Mouse (Mus musculus): ENCODE measurements around the gene Pyroxd1. TPM values are rescaled to one million over a fixed set of nuclear protein-coding genes. Genes with fewer than 3 reads are reported as not detected.
"Not testable (repeated sequence)": the region's sequence is repeated elsewhere in the genome, so short reads cannot be mapped to it uniquely, and the experiment has no call there.

Gene Pyroxd1
- polyA plus RNA-seq, 1 experiment from 2014 or later: 21.5 TPM

DNA sequence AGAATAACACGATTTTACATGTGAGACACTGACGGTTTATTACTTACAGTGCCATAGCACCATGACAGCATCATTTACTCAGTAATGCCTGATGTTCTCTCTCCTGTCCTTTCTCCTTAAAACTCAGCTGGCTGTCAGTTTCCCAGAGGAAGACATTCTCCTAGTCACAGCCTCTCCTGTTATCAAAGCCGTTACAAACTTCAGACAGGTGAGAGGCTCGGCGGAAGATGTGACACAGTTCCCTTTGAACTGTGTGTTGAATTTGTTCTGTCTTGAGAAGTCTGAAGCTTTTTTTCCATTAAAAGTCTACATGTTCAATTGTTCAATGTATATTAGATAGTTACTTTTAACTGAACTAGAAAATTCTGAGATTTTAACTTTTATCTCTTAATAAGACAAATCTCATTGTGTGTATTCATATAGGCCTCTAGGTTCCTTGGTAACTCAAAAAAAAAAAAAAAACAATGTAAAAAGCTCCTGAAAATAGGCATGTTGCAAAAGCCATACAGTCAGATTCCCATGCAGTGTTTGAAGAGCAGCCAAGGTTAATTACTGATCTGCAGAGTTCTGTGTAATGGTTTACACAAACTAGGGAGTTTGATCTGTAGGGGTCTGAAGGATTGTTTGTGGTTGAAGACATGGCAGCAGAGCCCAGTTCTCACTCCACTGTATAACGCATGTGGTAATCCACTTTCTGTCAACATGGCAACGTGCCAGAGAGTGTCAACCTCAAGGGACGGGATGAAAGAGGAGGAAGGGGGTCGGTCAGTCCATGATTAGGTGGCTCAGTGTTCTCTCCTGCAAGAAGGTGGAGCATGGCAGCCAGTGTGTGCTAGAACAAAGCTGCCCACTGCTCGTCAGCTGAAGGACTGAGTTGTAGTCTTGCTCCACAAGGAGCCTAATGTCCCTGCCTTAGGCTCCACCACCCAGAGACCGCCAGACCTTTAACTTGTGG is 2.3 kb downstream of the Pyroxd1 start:
- H3K9me3 ChIP-seq: no peaks in the 10 kb centered on the region
- H3K36me3 ChIP-seq: peaks cover 47% of the 10 kb centered on the region
- peaks cover 13% of the 10 kb centered on the region for H3K4me1 ChIP-seq (replicated peaks)
- H3K9ac ChIP-seq: no peak overlapping the region
- no peaks in the 10 kb centered on the region for H3K27me3 ChIP-seq
- H3K27ac ChIP-seq (replicated peaks): no peak overlapping the region
- ATAC-seq (ENCODE audit: low read depth): no peak
- H3K4me2 ChIP-seq: no peak overlapping the region
- WGBS: 84% methylated on average over 11 of the region's 11 CpGs
- no peak overlapping the region for H3K4me3 ChIP-seq

DNA sequence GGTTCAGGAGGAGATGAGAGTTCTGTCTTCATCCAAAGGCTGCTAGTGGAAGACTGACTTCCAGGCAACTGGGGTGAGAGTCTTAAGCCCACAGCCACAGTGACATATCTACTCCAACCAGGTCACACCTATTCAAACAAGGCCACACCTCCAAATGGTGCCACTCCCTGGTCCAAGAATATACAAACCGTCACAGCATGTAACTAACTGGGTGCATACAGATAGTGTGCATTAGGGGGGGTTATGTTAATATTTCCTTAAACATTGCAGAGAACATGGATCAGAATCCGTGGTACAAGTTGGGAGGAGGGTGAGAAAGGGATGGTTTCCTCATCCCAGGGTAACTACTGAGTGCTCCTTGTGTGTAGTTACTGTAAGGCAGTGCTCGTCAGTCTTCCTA is 6.6 kb downstream of the Pyroxd1 start:
- H3K9ac ChIP-seq; H3K27me3 ChIP-seq; ATAC-seq (ENCODE audit: low read depth); H3K4me3 ChIP-seq; H3K27ac ChIP-seq (replicated peaks); H3K4me2 ChIP-seq; H3K9me3 ChIP-seq; H3K4me1 ChIP-seq (replicated peaks): not testable (repeated sequence)
- WGBS: 95% methylated on average over 3 of the region's 3 CpGs
- peaks cover 77% of the 10 kb centered on the region for H3K36me3 ChIP-seq

DNA sequence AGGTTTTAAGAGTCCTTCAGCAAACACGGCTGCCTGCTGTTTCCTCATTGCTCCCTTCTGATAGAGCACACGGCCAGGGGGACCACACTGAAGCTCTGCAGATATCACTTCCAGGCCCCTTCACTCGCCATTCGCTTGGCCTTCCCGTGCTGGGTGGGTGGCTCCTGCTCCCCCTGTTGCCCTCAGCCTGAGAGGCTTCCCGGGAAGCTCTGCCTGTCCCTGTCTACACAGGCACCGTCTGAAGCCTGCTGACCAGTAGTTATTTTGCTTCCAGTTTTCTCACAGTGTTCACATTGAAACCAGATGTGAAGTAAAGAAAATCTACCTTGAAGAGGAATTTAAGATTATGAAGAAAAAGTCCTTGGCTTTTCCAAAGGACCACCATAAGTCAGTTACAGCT is 11.7 kb downstream of the Pyroxd1 start:
- H3K4me3 ChIP-seq: no peak overlapping the region

DNA sequence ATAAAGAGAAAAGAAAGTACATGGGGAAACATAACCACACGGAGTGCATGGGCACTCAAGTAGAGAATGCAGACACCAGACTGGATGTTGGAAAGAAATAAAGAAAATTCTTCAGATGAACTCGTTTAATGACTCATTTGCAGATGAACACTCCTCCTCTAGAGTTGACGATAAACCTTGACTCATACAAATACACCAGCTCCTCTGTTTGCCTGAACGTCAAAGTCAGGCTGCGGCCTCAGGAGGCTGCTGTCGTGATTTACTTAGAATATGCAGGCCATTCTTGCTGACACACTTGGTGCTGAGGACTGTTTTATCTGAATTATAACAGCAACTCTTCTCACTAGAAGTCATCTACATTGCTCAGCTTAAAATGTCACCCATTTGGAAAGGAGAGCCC is 16.6 kb downstream of the Pyroxd1 start:
- no peak for ATAC-seq (ENCODE audit: low read depth)
- H3K36me3 ChIP-seq: peaks cover 90% of the 10 kb centered on the region
- H3K4me2 ChIP-seq: no peak overlapping the region
- no peaks in the 10 kb centered on the region for H3K9me3 ChIP-seq
- H3K27ac ChIP-seq (replicated peaks): no peak overlapping the region
- H3K4me3 ChIP-seq: no peak overlapping the region
- 93% methylated on average over 6 of the region's 6 CpGs for WGBS
- H3K4me1 ChIP-seq (replicated peaks): no peaks in the 10 kb centered on the region
- no peaks in the 10 kb centered on the region for H3K27me3 ChIP-seq
- no peak overlapping the region for H3K9ac ChIP-seq

More for the DNA sequence above, 11.7 kb downstream of the Pyroxd1 start:
- H3K4me1 ChIP-seq (replicated peaks): no peaks in the 10 kb centered on the region
- no peaks in the 10 kb centered on the region for H3K9me3 ChIP-seq
- ATAC-seq (ENCODE audit: low read depth): no peak
- H3K27ac ChIP-seq (replicated peaks): no peak overlapping the region
- 79% methylated on average over 7 of the region's 7 CpGs for WGBS
- H3K27me3 ChIP-seq: no peaks in the 10 kb centered on the region
- no peak overlapping the region for H3K9ac ChIP-seq
- peaks cover 85% of the 10 kb centered on the region for H3K36me3 ChIP-seq
- H3K4me2 ChIP-seq: no peak overlapping the region

DNA sequence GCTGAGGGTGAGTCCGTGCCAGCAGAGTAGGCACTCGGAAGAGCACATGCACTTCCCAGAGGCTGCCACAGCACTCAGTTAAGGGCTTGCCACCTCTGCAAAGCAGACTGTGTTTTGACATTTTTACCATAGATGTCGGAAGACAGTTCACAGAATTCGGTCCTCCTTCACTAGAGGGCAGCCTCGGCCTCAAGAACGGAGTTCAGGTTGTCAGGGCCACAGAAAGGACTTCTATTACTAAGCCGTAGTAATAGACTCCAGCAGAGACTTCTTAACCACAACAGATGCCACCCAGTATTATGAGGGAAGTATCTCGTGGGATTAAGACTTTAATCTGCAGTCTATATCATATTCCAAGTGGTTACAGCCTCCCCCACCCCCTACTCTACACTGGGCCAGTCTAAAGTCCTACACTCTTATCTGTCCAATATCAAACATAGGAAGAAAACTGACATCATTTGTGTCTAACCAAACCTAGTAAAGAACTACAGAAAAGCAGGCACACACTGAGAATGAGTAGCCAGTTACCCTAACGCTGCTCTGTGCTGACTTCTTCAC is 17.6 kb downstream of the Pyroxd1 start:
- no peak for ATAC-seq (ENCODE audit: low read depth)
- Histone ChIP-seq H3K27me3 (no peaks in the 10 kb centered on the region), H3K9ac (no peak overlapping the region), H3K9me3 (no peaks in the 10 kb centered on the region), H3K4me3 (no peak overlapping the region), H3K4me2 (no peak overlapping the region), H3K27ac (replicated peaks) (no peak overlapping the region), H3K36me3 (peaks cover 90% of the 10 kb centered on the region), H3K4me1 (replicated peaks) (no peaks in the 10 kb centered on the region)
- WGBS: 78% methylated on average over 9 of the region's 9 CpGs

DNA sequence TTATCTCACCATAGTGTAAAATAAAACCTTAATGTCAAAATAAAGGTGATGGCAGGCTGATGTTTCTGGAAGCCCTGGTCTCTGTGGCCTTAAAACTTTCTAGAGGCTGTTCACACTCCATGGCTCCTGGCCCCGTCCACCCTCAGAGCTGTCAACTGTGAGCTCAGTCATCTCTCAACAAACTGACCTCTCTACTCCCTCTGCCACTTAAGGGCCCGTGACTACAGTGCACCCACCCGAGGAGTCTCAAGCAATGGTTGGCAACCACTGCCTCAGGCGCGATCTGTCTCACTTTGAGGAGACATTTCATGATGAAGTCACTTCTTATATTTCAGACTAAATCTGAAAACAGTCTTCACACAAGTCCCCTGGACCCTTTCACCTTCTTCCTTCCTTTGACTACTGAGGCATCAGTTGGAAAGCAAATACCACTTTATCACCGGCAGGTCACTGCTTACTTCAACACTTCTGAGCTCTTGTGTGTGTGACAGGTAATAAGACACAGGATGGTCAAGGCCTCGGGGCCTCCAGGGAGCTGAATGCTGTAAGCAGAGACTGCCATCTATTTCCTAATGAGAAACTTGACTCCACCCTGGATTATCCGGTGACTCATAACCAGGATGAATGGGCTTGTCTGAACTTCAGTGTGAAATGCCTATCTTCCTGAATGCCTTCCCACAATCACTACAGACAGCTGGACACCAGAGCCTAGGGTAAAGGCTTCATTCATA is 20.5 kb downstream of the Pyroxd1 start:
- H3K27me3 ChIP-seq: no peaks in the 10 kb centered on the region
- ATAC-seq (ENCODE audit: low read depth): no peak
- no peak overlapping the region for H3K9ac ChIP-seq
- no peak overlapping the region for H3K27ac ChIP-seq (replicated peaks)
- no peak overlapping the region for H3K4me3 ChIP-seq
- H3K36me3 ChIP-seq: peaks cover 88% of the 10 kb centered on the region
- WGBS: 91% methylated on average over 8 of the region's 8 CpGs
- no peaks in the 10 kb centered on the region for H3K4me1 ChIP-seq (replicated peaks)
- no peak overlapping the region for H3K4me2 ChIP-seq
- H3K9me3 ChIP-seq: no peaks in the 10 kb centered on the region

DNA sequence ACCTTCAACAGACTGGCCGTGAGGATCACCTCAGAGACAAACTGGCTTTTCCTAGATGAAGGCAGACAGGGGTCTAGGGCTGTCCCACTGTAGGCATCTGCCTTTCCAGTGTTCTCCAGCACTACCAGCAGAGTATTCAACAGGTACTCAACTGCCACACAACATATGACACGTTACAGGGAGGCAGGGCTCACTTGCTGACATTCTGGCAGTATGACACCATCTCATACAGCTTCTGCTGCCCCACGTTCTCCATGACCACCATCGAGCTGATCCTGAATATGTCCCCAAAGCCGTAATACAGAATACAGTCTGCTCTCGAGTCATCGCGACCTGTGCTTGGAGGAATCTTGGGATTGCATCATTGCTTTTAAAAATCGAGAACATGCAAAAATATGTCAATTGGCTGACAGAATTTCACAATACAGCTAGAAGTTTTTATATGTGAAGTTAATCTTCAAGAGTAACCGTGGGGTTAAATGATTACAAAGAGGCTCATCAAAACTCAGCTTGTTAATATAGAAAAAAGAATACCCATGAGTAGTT is 21.1 kb downstream of the Pyroxd1 start:
- H3K4me3 ChIP-seq: no peak overlapping the region
- no peaks in the 10 kb centered on the region for H3K27me3 ChIP-seq
- ATAC-seq (ENCODE audit: low read depth): no peak
- no peaks in the 10 kb centered on the region for H3K9me3 ChIP-seq
- H3K27ac ChIP-seq (replicated peaks): no peak overlapping the region
- no peak overlapping the region for H3K9ac ChIP-seq
- 94% methylated on average over 10 of the region's 10 CpGs for WGBS
- peaks cover 86% of the 10 kb centered on the region for H3K36me3 ChIP-seq
- no peak overlapping the region for H3K4me2 ChIP-seq
- no peaks in the 10 kb centered on the region for H3K4me1 ChIP-seq (replicated peaks)

DNA sequence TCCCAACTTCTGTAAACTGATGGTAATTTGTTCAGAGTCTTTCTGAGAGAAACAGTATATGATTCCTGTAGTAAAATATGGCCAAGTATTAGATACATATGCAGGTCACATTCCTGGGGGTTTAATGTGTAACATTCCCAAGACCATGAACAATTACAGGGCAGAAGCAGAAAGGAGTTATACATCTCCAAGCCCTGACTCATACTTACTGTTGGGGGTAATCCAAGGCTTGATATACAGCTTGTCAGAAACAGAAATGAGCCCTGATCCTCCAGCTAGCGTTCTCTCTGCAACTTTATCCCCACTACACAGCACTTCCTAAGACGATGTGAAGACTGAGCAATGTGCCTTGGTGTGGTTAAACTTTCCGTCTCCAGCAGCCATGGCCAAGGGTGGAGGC is 22.1 kb downstream of the Pyroxd1 start:
- ATAC-seq (ENCODE audit: low read depth): no peak
- WGBS: 94% methylated on average over 3 of the region's 3 CpGs
- no peak overlapping the region for H3K4me3 ChIP-seq
- no peak overlapping the region for H3K4me2 ChIP-seq
- no peak overlapping the region for H3K27ac ChIP-seq (replicated peaks)
- H3K27me3 ChIP-seq: no peaks in the 10 kb centered on the region
- H3K4me1 ChIP-seq (replicated peaks): no peaks in the 10 kb centered on the region
- H3K9me3 ChIP-seq: no peaks in the 10 kb centered on the region
- peaks cover 87% of the 10 kb centered on the region for H3K36me3 ChIP-seq
- H3K9ac ChIP-seq: no peak overlapping the region

DNA sequence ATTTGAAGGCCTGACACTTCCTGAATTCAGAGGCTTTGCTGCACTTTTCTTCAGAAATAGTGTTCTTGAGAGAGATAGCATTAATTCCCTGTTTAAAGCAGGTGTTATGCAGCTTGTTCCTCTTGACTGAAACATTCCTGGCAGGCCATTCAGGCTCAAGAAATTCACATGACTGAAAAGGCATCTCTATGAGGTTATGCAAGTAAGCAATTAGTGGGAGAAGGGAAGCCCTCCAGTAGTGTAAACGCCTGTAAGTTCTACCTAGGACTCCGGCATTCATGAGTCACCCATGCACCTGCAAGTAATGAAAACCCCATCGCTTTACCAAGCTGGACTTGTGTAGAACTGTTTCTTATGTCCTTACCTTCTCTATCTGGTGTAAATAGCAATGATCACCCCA is 24.1 kb downstream of the Pyroxd1 start:
- H3K4me2 ChIP-seq: no peak overlapping the region
- H3K27me3 ChIP-seq: no peaks in the 10 kb centered on the region
- 92% methylated on average over 3 of the region's 3 CpGs for WGBS
- peaks cover 80% of the 10 kb centered on the region for H3K36me3 ChIP-seq
- H3K9ac ChIP-seq: no peak overlapping the region
- no peaks in the 10 kb centered on the region for H3K4me1 ChIP-seq (replicated peaks)
- no peak for ATAC-seq (ENCODE audit: low read depth)
- H3K4me3 ChIP-seq: no peak overlapping the region
- H3K27ac ChIP-seq (replicated peaks): no peak overlapping the region
- H3K9me3 ChIP-seq: no peaks in the 10 kb centered on the region

DNA sequence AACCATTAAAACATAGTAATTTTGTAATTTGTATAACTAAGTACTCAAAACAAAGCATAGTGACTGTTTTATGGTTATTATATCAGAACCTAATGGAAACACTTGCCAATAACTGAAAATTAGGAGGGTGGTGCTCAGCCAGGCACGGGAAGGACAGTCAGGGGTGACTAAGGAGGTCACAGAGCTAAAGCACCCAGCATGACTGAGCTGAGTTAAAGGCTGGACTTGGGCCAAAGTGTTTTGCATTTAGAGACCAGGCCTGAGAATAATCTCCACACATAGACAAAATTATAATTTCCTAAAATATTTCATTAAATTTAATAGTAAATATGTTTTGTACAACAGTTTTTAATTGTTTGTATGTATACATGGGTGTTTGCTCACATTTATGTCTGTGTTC is 31.6 kb downstream of the Pyroxd1 start:
- ATAC-seq (ENCODE audit: low read depth): no peak
- no peaks in the 10 kb centered on the region for H3K9me3 ChIP-seq
- H3K4me3 ChIP-seq: no peak overlapping the region
- H3K36me3 ChIP-seq: peaks cover 38% of the 10 kb centered on the region
- no peak overlapping the region for H3K27ac ChIP-seq (replicated peaks)
- 64% methylated on average over 1 of the region's 1 CpGs for WGBS
- H3K4me1 ChIP-seq (replicated peaks): no peaks in the 10 kb centered on the region
- no peak overlapping the region for H3K9ac ChIP-seq
- no peak overlapping the region for H3K4me2 ChIP-seq
- no peaks in the 10 kb centered on the region for H3K27me3 ChIP-seq

DNA sequence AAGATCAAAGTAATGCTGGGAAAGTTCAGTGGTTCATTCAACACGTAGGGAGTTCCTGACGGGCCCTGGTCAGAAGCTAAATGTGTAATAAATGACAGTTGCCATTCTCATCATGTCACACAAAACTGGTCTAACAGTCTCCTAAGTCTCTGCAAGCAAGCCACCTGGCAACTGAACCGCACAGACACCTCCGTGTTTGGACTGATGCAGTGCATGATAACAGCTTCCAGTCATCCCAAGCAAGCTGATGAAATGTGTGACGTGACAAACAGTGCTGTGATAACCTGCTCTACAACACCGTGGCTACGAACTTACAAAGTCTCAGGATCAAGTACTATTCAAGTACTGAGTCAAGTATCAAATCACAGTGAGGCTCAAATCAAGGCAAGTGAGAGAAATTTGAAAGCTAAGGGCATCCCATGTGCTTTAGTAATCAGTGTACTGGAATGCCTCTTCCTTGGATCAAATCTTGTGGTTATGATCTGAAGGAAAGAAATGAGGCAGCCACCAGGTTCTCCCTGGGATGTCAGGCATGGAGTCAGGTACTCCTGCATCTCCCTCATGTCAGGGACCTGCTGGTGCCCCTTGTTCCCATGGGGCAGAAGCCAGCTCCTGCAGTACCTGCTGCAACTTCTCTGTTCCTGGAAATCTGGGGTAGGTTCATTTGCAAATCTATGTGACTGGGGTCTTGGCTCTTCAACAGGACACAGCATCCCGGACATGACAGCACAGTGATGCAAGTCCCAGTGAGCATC is 33.3 kb downstream of the Pyroxd1 start:
- no peak overlapping the region for H3K4me2 ChIP-seq
- ATAC-seq (ENCODE audit: low read depth): no peak
- no peak overlapping the region for H3K27ac ChIP-seq (replicated peaks)
- no peaks in the 10 kb centered on the region for H3K27me3 ChIP-seq
- no peaks in the 10 kb centered on the region for H3K9me3 ChIP-seq
- 94% methylated on average over 8 of the region's 8 CpGs for WGBS
- H3K4me3 ChIP-seq: no peak overlapping the region
- H3K4me1 ChIP-seq (replicated peaks): no peaks in the 10 kb centered on the region
- no peak overlapping the region for H3K9ac ChIP-seq
- peaks cover 30% of the 10 kb centered on the region for H3K36me3 ChIP-seq

All from neural tube, embryonic 13.5 days (tissue).